In the genomic region with DNA sequence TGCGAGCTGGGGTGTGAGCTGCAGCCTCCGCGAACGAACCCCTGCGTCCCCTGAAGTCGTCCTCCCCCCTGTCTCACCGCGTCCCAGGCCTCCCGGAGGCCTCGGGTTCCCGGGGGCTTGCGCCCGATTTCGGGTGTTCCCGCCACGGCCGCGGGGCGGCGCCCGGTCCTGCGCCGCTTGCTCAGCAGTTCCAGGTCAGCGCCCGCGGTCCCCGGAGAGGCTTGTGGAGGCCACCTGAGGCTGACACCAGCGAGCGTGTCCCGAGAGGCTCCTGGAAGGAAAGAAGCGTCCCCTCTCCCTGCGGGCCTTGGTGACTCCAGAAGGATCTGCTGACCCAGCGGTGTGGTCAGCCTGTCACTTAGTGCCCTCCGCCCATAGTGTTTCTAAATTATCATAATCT, we compare ENCODE assay signal across 8 mouse cellular contexts. TPM values are rescaled to one million over a fixed set of nuclear protein-coding genes. Genes with fewer than 3 reads are reported as not detected.
A peak's percentile ranks its signal among the peaks of the same experiment; 100 is the strongest.
DNase-seq lines count a peak whose midpoint lies in the region; ATAC-seq and TF ChIP-seq lines count a peak whose summit lies in the region.

No protein-coding gene starts in this region.

- H3K9me3 ChIP-seq in heart, embryonic 15.5 days (replicated peaks) = no peaks in the 10 kb centered on the region
- H3K9me3 ChIP-seq in heart, postnatal 0 days (replicated peaks; ENCODE audit: control insufficient read depth, low read length) = no peaks in the 10 kb centered on the region
- H3K9me3 ChIP-seq in liver, embryonic 11.5 days (ENCODE audit: control insufficient read depth, low read length) = no peaks in the 10 kb centered on the region

- H3K4me2 ChIP-seq in heart, embryonic 15.5 days = peak overlapping the region; percentile 53
- peak overlapping the region; percentile 15; the same call in 1 of the 2 replicates for H3K4me2 ChIP-seq in heart, postnatal 0 days (ENCODE audit: low read depth, low read length)
- peak overlapping the region; percentile 58 for H3K4me2 ChIP-seq in liver, embryonic 11.5 days

- no peak for TF ChIP-seq CTCF in heart, adult 2 months (IDR thresholded peaks at IDR 0.05)
- TF ChIP-seq CTCF in heart, postnatal 0 days (IDR thresholded peaks at IDR 0.05; ENCODE audit: low read depth) = no peak
- peak; percentile 28; the same call in 1 of the 2 replicates for TF ChIP-seq CTCF in small intestine, adult 2 months (IDR thresholded peaks at IDR 0.05; ENCODE audit: extremely low read depth, insufficient read length, insufficient replicate concordance, low read depth, low read length)

- H3K4me3 ChIP-seq in heart, embryonic 15.5 days = peak overlapping the region; percentile 20
- H3K4me3 ChIP-seq in heart, adult 2 months = no peak overlapping the region
- H3K4me3 ChIP-seq in heart, postnatal 0 days (ENCODE audit: low read depth, low read length) = no peak overlapping the region
- peak overlapping the region; percentile 17 for H3K4me3 ChIP-seq in liver, embryonic 11.5 days (ENCODE audit: low read depth, low read length)
- H3K4me3 ChIP-seq in small intestine, adult 2 months (ENCODE audit: low read depth, low read length) = peak overlapping the region; percentile 35

- no peak for TF ChIP-seq EP300 in heart, adult 2 months (IDR thresholded peaks at IDR 0.05; ENCODE audit: insufficient read depth, low read depth, low read length)
- TF ChIP-seq EP300 in heart, postnatal 0 days (IDR thresholded peaks at IDR 0.05; ENCODE audit: low read depth) = no peak

- 9% methylated on average over 34 of the region's 34 CpGs for WGBS in heart, embryonic 15.5 days
- WGBS in heart, adult 2 months = 8% methylated on average over 34 of the region's 34 CpGs
- 8% methylated on average over 32 of the region's 34 CpGs for WGBS in heart, postnatal 0 days
- WGBS in liver, embryonic 11.5 days = 7% methylated on average over 34 of the region's 34 CpGs
- WGBS in small intestine, adult 2 months = 9% methylated on average over 34 of the region's 34 CpGs

- ATAC-seq in heart, embryonic 15.5 days (replicated peaks; ENCODE audit: insufficient number of reproducible peaks, insufficient read depth, low FRiP score, low read depth) = no peak
- no peak for ATAC-seq in heart, postnatal 0 days (ENCODE audit: insufficient read depth, low read depth)
- peak; percentile 71 for ATAC-seq in liver, embryonic 11.5 days (replicated peaks; ENCODE audit: low FRiP score)

- TF ChIP-seq POLR2A in heart, adult 2 months (IDR thresholded peaks at IDR 0.05; ENCODE audit: insufficient read depth, low read depth, low read length) = no peak
- TF ChIP-seq POLR2A in small intestine, adult 2 months (IDR thresholded peaks at IDR 0.05; ENCODE audit: low read depth, low read length) = no peak

- H3K9ac ChIP-seq in heart, embryonic 15.5 days = no peak overlapping the region
- no peak overlapping the region for H3K9ac ChIP-seq in heart, adult 2 months (ENCODE audit: low read depth, low read length)
- H3K9ac ChIP-seq in heart, postnatal 0 days (replicated peaks; ENCODE audit: low read depth, low read length) = no peak overlapping the region
- peak overlapping the region; percentile 43 for H3K9ac ChIP-seq in liver, embryonic 11.5 days (ENCODE audit: low read depth, low read length)

- no peak overlapping the region for H3K27ac ChIP-seq in heart, embryonic 15.5 days
- no peak overlapping the region for H3K27ac ChIP-seq in heart, adult 2 months
- H3K27ac ChIP-seq in heart, postnatal 0 days (ENCODE audit: low read depth) = no peak overlapping the region
- H3K27ac ChIP-seq in liver, embryonic 11.5 days (ENCODE audit: low read depth, low read length) = no peak overlapping the region
- H3K27ac ChIP-seq in small intestine, adult 2 months (ENCODE audit: insufficient read depth, low read depth, low read length) = no peak overlapping the region

- H3K36me3 ChIP-seq in heart, embryonic 15.5 days = no peaks in the 10 kb centered on the region
- no peaks in the 10 kb centered on the region for H3K36me3 ChIP-seq in heart, adult 2 months (ENCODE audit: control insufficient read depth, insufficient read depth, low read length)
- no peaks in the 10 kb centered on the region for H3K36me3 ChIP-seq in heart, postnatal 0 days (replicated peaks; ENCODE audit: control insufficient read depth, insufficient read depth, low read length)
- no peaks in the 10 kb centered on the region for H3K36me3 ChIP-seq in liver, embryonic 11.5 days (ENCODE audit: control insufficient read depth, insufficient read depth, low read length)
- H3K36me3 ChIP-seq in small intestine, adult 2 months (ENCODE audit: control insufficient read depth, insufficient read depth, low read length) = no peaks in the 10 kb centered on the region

- H3K27me3 ChIP-seq in heart, embryonic 15.5 days = peaks cover 4% of the 10 kb centered on the region
- no peaks in the 10 kb centered on the region for H3K27me3 ChIP-seq in heart, adult 2 months (ENCODE audit: control insufficient read depth, insufficient read depth, low read length)
- no peaks in the 10 kb centered on the region for H3K27me3 ChIP-seq in heart, postnatal 0 days (ENCODE audit: control insufficient read depth, insufficient read depth, low read length)
- no peaks in the 10 kb centered on the region for H3K27me3 ChIP-seq in liver, embryonic 11.5 days (replicated peaks; ENCODE audit: control insufficient read depth, insufficient read depth, low read length)
- no peaks in the 10 kb centered on the region for H3K27me3 ChIP-seq in small intestine, adult 2 months (ENCODE audit: control insufficient read depth, insufficient read depth, low read length)

- peaks cover 6% of the 10 kb centered on the region for H3K4me1 ChIP-seq in heart, embryonic 15.5 days (replicated peaks)
- H3K4me1 ChIP-seq in heart, adult 2 months (ENCODE audit: control insufficient read depth, insufficient read depth, low read length) = no peaks in the 10 kb centered on the region
- H3K4me1 ChIP-seq in heart, postnatal 0 days (ENCODE audit: control insufficient read depth, insufficient read depth) = no peaks in the 10 kb centered on the region
- no peaks in the 10 kb centered on the region for H3K4me1 ChIP-seq in liver, embryonic 11.5 days (replicated peaks; ENCODE audit: control insufficient read depth, insufficient read depth, low read length)
- peaks cover 4% of the 10 kb centered on the region for H3K4me1 ChIP-seq in small intestine, adult 2 months (ENCODE audit: control insufficient read depth, insufficient read depth, insufficient read length, low read length)

- no peak for DNase-seq in heart, adult 2 months
- peak; percentile 33 to 34 for DNase-seq in adrenal gland, postnatal 36 days
- no peak for DNase-seq in heart, postnatal 0 days (ENCODE audit: low spot score)
- peak; percentile 43 for DNase-seq in liver, embryonic 11.5 days (ENCODE audit: low spot score)
- no peak for DNase-seq in layer of hippocampus, adult 9-11 months
- no peak for DNase-seq in left cerebral cortex, adult 11 months (ENCODE audit: low spot score)

- intact Hi-C loops in heart, adult 2 months (cut with DNase I) = no loop called here

- H3K79me2 ChIP-seq in heart, adult 2 months (replicated peaks; ENCODE audit: control insufficient read depth, insufficient read depth, low read length) = no peaks in the 10 kb centered on the region

RNA-seq across cellular contexts. Expression of gene Acsm3, which starts 16.4 kb away (rescaled TPM):
- 0.13 and 0.34 TPM in 2 replicates for polyA plus RNA-seq in heart, embryonic 15.5 days (2015; fragmentation: Nextera tagmentation; extraction: Ambion mirVana)
- 1 to 10 TPM in 1 of 2 experiments, under 1 TPM in 1; 0.73 to 1.3 TPM for total RNA-seq in heart, adult 2 months (2021)
- polyA plus RNA-seq in heart, adult 2 months (2012; rRNA removed) = 6.8 and 12.0 TPM in 2 replicates
- 10 to 100 TPM; 24.0 to 47.6 TPM for total RNA-seq in adrenal gland, postnatal 36 days (2021)
- 0.08 TPM in 1 of 2 replicates, not detected in the other for total RNA-seq in heart, postnatal 0 days (2014; rRNA removed; ENCODE audit: low replicate concordance)
- polyA plus RNA-seq in heart, postnatal 0 days (2015; fragmentation: Nextera tagmentation; extraction: Ambion mirVana) = not detected in 2 replicates
- 0.27 and 0.43 TPM in 2 replicates for polyA plus RNA-seq in liver, embryonic 11.5 days (2014; fragmentation: Nextera tagmentation; extraction: Ambion mirVana)
- polyA plus RNA-seq in small intestine, adult 2 months (2012; rRNA removed) = 0.67 and 4.1 TPM in 2 replicates

RNA-seq across cellular contexts. Expression of gene Thumpd1, which starts 23.7 kb away (rescaled TPM):
- 42.6 and 49.9 TPM in 2 replicates for polyA plus RNA-seq in heart, embryonic 15.5 days (2015; fragmentation: Nextera tagmentation; extraction: Ambion mirVana)
- 10 to 100 TPM; 15.0 to 15.6 TPM for total RNA-seq in heart, adult 2 months (2021)
- polyA plus RNA-seq in heart, adult 2 months (2012; rRNA removed) = 7.9 and 14.5 TPM in 2 replicates
- total RNA-seq in adrenal gland, postnatal 36 days (2021) = 10 to 100 TPM; 33.9 to 34.4 TPM
- 15.8 and 21.1 TPM in 2 replicates for total RNA-seq in heart, postnatal 0 days (2014; rRNA removed; ENCODE audit: low replicate concordance)
- polyA plus RNA-seq in heart, postnatal 0 days (2015; fragmentation: Nextera tagmentation; extraction: Ambion mirVana) = 29.9 and 32.8 TPM in 2 replicates
- 88.1 and 94.4 TPM in 2 replicates for polyA plus RNA-seq in liver, embryonic 11.5 days (2014; fragmentation: Nextera tagmentation; extraction: Ambion mirVana)
- 7.8 and 8.4 TPM in 2 replicates for polyA plus RNA-seq in small intestine, adult 2 months (2012; rRNA removed)

RNA-seq across cellular contexts. Expression of gene Rexo5, which starts 49.5 kb away (rescaled TPM):
- 11.2 and 21.6 TPM in 2 replicates for polyA plus RNA-seq in heart, embryonic 15.5 days (2015; fragmentation: Nextera tagmentation; extraction: Ambion mirVana)
- total RNA-seq in heart, adult 2 months (2021) = 1 to 10 TPM in 1 of 2 experiments, under 1 TPM in 1; 0.75 to 1.2 TPM
- polyA plus RNA-seq in heart, adult 2 months (2012; rRNA removed) = 0.53 and 3.3 TPM in 2 replicates
- total RNA-seq in adrenal gland, postnatal 36 days (2021) = 1 to 10 TPM; 7.6 to 7.8 TPM
- total RNA-seq in heart, postnatal 0 days (2014; rRNA removed; ENCODE audit: low replicate concordance) = 3.5 and 7.4 TPM in 2 replicates
- 4.1 and 4.5 TPM in 2 replicates for polyA plus RNA-seq in heart, postnatal 0 days (2015; fragmentation: Nextera tagmentation; extraction: Ambion mirVana)
- 16.3 and 19.2 TPM in 2 replicates for polyA plus RNA-seq in liver, embryonic 11.5 days (2014; fragmentation: Nextera tagmentation; extraction: Ambion mirVana)
- 0.13 and 0.62 TPM in 2 replicates for polyA plus RNA-seq in small intestine, adult 2 months (2012; rRNA removed)

RNA-seq across cellular contexts. Expression of gene Eri2, which starts 49.5 kb away (rescaled TPM):
- polyA plus RNA-seq in heart, embryonic 15.5 days (2015; fragmentation: Nextera tagmentation; extraction: Ambion mirVana) = 12.0 TPM in 2 replicates
- 1 to 10 TPM; 1.7 TPM for total RNA-seq in heart, adult 2 months (2021)
- polyA plus RNA-seq in heart, adult 2 months (2012; rRNA removed) = 0.92 and 1.4 TPM in 2 replicates
- total RNA-seq in adrenal gland, postnatal 36 days (2021) = 1 to 10 TPM; 6.7 to 8.8 TPM
- total RNA-seq in heart, postnatal 0 days (2014; rRNA removed; ENCODE audit: low replicate concordance) = 4.1 and 12.1 TPM in 2 replicates
- 5.6 TPM in 2 replicates for polyA plus RNA-seq in heart, postnatal 0 days (2015; fragmentation: Nextera tagmentation; extraction: Ambion mirVana)
- polyA plus RNA-seq in liver, embryonic 11.5 days (2014; fragmentation: Nextera tagmentation; extraction: Ambion mirVana) = 22.6 and 24.5 TPM in 2 replicates
- polyA plus RNA-seq in small intestine, adult 2 months (2012; rRNA removed) = 0.20 and 0.33 TPM in 2 replicates

RNA-seq across cellular contexts. Expression of gene Acsm4, which starts 54.5 kb away (rescaled TPM):
- polyA plus RNA-seq in heart, embryonic 15.5 days (2015; fragmentation: Nextera tagmentation; extraction: Ambion mirVana) = not detected in 2 replicates
- not detected for total RNA-seq in heart, adult 2 months (2021)
- not detected in 2 replicates for polyA plus RNA-seq in heart, adult 2 months (2012; rRNA removed)
- total RNA-seq in adrenal gland, postnatal 36 days (2021) = not detected
- total RNA-seq in heart, postnatal 0 days (2014; rRNA removed; ENCODE audit: low replicate concordance) = not detected in 2 replicates
- not detected in 2 replicates for polyA plus RNA-seq in heart, postnatal 0 days (2015; fragmentation: Nextera tagmentation; extraction: Ambion mirVana)
- not detected in 2 replicates for polyA plus RNA-seq in liver, embryonic 11.5 days (2014; fragmentation: Nextera tagmentation; extraction: Ambion mirVana)
- not detected in 2 replicates for polyA plus RNA-seq in small intestine, adult 2 months (2012; rRNA removed)

Comparison
In these comparisons a context has a peak if more than half of its experiments do, and no peak if none do; other contexts are left out.
1. H3K4me3 ChIP-seq: peak in heart, embryonic 15.5 days (single experiment), liver, embryonic 11.5 days (single experiment) and small intestine, adult 2 months (single experiment); none in heart, adult 2 months (single experiment) and heart, postnatal 0 days (single experiment).
2. DNase-seq: peak in adrenal gland, postnatal 36 days (2 of 2) and liver, embryonic 11.5 days (single experiment); none in heart, adult 2 months (0 of 2), heart, postnatal 0 days (single experiment), layer of hippocampus, adult 9-11 months (single experiment) and left cerebral cortex, adult 11 months (single experiment).
3. Peak in every context shown above with its lines, with median percentiles within 50 percentile points of each other: H3K4me2 ChIP-seq.